Mouse (Mus musculus) spleen, adult 18-20 months (tissue): ENCODE results near the gene Slco3a1.

ENCODE experiments used
- DNase-seq, 2 experiments: peaks; one replicate each; pipeline ENCODE4 v3.0.0; 2022; ENCODE audit warnings: mixed read lengths in 2 of 2

The Slco3a1 gene

DNA sequence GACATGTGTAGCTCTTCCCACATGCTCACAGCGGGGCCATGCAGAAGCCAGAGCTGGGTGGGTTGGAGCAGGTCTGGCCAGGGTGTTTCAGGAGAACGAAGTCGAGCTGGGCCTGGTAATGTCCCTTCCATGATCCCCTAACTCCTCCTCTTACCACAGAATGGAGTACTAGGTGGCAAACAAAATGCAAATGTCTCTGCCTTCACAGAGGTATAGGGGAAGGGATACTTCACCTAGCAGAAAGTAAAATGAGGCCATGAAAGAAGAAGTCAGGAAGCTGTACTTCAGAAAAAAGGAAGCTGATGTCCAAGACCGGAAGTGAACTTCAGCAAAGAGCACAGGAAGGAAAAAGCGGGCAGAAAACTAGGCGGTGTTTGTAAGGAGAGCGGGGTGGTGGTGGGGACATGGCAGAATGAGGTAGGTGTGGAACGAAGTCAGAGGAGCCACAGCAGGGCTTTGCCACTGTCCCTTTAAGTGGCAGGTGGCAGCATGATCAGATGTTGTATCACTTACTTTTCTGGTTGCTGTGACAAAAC is 214.1 kb downstream of the Slco3a1 start:
- DNase-seq: no peak

DNA sequence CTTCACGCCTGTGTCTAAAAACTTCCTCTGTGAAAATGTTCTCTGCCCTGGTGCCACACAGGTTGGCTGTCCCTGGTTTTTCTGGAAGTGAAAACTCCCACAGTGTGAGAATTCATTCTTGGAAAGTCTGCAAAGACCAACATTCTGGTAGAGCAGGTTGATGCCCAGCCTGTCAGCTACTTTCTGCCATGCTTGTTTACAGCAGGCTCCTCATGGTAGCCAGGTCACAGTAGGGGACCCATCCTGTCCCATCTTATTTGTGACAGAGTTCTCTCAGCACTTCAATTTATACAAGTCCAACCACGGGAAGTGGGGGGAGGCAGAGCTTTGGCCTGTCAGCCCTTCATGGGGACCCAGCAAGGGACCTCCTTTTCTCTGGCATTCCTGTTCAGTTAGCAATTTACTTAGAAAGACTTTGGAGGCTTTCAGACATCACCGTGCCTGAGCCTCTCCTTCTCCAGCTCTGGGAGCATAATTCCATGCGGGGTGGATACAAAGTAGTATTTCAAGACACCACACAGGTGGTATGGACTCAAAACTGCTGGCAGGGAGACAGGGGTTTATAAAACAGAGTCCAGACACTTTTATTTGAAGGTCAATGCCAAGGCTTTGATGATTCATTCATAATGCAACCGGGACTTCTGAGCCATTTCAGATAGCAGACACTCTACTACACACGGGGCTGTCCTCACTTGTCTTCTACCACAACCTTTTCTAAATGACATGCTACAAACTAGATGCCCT is 216.7 kb downstream of the Slco3a1 start:
- DNase-seq: no peak

DNA sequence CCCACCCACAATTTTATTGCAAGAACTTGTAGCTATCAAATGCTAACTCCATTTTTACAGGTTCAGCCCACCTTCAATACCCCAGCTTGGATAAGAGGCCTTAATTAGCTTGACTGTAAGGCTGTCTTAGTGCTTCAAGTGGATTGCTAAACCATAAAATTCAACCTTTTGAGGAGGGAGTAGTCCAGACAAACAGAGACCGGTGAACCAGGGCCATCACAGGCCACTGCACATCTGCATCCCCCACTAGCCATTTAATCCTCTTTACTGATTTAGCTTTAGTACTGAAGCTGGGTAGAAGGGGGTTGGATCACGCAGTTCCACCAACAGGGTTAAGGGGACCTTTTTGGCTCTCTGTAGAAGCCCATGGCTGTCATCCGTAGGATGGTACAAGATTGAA is 222.3 kb downstream of the Slco3a1 start:
- DNase-seq: no peak

DNA sequence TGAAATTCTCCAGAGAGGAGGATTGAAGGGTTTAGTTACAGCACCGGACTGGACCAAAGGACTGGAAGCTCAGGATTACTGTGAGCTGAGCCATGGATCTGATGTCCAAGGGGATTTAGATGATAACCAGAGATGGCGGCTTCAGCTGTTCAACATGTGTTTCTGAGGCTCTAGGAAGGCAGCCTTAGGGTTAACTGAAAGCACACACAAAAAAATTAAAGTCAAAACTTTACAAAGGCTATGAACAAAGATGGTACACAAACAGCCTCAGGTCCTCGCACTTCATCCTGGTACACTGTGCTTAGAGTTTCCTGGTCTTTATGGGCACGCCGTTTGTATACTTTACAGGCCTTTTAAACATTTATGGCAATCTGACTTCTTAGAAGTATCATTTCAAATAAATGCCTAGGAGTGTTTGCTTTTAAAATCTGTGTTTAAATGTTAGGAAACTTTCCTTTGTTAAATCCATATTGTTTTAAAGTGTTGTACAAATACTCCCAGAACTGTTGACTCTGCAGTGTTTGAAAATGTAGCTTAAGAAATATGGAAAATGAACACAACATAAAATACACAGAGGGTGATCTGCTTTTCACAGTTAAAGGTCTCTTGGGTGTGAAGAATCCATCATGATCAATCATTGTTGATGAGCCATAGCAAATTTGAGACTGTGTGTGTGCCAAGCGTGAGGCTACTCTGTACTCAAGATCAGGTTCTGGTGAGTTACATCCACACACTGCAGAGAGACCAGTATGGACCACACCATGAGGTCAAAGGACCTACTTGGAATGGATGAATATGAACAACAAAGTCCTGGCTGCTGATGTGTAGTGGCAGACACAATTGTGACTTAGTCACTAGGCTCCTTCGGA is 223.5 kb downstream of the Slco3a1 start:
- DNase-seq: no peak

DNA sequence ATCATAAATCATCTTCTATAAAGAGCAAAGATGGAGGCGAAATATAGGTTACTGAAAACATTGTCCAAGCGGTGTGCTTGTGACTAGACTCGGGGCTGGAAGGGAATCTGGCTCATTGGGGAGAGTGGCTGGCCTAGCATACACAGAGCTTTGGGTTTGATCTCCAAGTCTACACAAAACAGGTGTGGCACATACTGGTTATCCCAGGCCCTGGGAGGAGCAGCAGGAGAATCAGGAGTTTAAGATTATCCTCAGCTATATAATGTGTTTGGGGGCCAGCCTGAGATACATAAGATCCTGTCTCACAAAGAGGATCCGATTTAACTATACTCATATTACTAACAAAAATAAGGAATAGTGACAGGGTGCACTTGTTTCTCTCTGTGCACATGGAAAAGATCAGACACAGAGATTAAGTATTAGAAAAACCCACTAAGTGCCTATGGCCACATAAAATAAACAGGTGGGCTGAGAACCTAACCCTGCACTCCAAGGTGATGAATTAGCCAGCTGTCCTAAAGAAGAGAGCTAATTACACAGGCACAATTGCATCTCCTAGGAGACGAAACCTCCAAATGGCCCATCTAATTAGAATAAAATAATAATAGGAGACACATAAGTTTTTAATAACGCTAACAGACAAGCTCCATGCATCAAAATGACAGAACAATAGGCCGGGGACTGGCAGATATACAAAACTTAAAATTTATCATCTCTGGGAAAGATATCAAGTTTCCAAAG is 224.3 kb downstream of the Slco3a1 start:
- DNase-seq: no peak

DNA sequence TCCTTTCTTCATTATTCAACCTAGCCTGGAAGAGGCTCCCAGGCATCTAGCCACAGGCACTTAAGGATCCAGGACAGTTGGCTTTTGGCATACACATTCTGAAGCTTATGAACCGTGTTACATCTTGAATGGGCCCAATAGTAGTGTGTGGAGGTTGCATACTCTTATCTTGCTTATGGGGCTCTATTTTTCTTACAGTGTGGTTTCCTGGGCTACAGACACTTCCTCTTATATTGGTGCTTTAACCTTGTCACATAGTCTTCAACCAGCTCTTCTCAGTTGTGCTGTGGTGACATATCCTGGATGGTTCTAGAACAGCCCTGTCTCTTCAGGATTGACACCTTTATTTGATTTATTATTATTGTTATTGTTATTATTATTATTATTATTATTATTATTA is 225.6 kb downstream of the Slco3a1 start:
- no peak for DNase-seq

DNA sequence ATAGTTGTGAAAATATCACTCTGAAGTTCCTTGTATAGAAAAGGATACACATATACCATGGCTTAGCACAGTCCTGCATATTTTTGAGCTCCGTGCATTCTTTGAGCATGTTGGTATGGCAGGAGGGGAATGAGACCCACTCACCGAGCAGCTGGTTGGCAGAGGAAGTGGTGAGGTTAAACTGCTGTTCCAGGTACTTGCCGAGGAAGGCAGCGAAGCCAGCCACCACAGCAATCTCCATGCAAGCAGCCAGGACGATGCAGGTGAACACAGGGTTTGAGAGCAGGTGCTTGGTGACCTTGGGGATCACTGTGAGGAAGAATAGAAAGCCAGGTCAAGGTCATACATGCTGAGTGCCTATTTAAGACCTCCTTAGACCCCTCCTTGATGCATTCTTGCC is 226.9 kb downstream of the Slco3a1 start:
- no peak for DNase-seq

DNA sequence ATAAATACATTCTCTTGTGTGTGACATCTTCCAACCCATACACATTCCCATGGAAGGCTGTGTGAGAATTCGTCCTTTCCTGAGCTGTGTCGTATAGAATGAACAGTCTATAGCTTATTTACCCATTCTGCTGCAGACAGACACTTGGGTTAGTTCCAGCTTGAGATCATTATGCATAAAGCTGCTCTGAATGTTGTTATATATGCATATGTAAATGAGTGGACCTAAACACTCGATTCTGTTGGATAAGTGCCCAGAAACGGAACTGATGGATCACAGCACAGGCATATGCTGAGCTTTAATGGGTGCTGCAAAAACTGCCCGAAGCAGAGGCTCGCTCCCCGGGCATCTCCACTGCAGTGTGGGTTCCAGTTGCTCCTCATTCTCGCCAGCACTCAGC is 229.5 kb downstream of the Slco3a1 start:
- DNase-seq: no peak

DNA sequence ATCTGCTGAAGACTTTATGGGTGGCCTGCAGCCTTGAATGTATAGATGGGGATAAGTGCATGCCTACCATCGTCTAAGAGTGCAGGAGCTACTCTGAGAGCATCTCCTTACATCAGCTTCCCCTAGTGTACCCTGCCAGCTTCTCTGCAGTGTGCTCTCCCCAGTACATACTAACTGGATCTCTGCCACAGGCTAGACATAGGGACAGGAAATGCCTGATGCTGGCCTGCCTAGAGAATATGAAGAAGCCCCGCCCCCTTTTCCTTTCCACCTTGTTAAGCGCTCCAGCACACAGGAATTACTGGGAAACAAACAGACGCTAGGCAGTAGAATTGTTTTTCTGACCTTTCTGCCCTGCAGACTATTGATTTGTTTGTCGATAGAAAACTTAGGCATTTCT is 230.9 kb downstream of the Slco3a1 start:
- DNase-seq: no peak

DNA sequence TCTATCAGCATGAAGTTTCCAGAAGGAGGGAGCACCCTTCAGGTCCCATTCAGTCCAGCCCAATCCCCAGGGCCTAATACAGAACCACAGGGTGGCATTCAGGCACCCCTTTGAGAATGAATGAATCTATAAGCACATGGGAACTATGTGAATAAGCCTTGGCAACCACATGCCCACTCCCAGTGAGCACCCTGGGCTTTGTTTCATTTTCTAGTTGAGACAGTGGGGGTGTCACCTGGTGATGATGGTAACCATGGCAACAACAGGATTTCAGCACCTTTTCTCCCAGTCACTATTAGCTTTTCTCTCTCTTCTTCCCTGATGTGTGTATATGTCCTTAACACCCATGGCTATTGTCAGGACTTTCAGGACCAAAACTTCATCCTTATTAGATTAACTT is 231.4 kb downstream of the Slco3a1 start:
- DNase-seq: no peak

DNA sequence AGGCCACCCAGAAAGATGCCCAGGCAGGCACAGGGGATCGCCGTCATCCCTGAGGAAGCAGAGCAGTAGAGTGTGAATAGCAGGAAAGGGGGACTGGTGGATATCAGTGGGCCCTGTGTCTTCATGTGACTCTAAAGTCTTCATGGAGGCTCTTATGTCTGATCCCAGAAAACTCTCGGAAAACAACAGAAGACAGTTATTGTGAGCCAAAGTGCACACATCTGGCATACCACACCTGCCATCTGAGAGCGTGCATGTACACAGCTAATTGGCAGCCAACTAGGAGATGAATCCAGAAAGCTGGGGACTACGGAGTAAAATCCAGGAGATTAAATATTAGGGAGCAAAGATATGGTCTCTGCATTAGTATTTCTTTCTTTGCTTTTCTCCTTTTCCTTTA is 233.9 kb downstream of the Slco3a1 start:
- no peak for DNase-seq

DNA sequence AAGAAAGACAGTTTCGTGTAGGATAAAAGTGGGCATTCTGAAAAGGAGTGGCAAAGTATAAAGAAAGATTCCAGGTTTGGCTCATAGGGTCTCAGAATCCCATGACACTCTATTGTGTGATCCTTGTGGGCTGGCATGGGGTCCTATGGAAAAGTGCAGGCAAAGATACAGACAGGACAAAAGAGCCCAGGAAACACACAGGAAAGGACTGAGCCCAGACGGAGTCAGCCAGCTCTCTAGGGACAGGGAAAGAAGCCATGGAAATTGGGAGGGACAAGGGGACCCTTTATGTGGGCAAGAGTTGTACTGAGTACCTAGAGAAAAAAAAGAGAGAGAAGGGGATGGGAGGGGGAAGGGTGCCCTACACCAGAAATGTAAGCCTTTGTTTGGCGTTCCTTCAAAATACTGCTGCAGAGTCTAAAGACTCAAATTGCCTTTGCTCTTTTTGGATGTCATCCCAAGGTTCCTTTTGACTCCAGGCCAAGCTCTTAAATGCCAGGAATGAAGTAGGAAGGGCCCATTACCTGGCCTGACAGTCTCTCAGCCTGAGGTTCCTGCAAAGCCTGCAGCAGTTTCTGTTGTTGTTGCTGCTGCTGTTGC is 238.6 kb downstream of the Slco3a1 start:
- DNase-seq: no peak

DNA sequence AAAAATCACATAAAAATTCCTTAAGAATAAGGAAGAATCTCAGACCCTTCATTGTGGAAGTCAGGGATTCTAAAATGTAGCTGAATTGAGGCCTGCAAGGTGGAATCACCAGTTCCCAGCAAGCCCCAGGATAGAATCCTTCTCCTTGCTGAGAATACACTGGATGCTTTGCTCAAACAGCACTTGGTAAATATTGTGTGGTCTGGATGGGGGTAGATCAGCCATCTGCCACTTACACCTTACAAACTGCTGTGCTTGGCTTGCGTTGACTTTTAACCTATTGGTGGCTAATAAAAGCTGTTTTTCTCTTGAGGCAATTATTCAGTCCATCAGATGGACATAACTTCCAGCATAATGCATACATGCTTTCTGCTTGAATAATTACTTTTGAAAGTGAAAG is 240.3 kb downstream of the Slco3a1 start:
- DNase-seq: no peak

DNA sequence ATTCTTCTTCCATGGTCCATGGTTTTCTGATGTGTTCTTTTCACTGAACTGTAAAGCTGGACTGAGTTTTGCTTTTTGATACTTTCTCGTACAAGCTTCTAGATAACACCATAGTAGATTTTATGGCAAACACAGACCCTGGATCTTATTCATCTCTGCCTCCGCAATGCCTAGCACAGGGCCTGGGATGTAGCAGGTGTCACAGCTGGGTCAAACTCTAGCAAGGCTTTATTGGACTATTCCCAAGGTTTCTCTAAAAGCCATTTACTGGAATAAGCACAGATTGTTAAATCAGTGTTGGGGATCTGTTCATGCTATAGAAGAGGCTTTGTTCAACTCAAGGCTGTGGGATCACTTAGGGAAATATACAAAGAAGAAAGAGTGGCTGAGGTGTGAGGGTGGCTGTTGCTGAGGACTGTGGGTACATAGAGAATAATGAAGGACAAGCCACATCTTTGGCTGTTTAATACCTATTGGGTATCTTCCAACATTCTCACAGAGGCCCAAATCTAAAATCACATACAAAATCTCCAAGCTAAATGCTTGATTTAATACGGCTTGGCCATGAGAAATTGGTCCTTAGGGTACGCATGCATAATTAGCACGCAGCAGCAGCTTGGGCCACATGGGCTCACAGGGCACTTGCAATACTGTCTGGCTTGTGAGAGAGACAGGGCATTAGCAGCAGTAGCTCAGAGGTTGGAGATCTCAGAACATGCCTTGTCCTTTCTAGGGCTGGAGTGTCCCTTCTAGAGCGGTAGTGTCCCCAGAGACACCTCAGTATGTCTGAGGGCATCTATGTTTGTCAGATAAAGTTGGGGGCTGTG is 241.1 kb downstream of the Slco3a1 start:
- DNase-seq: no peak

DNA sequence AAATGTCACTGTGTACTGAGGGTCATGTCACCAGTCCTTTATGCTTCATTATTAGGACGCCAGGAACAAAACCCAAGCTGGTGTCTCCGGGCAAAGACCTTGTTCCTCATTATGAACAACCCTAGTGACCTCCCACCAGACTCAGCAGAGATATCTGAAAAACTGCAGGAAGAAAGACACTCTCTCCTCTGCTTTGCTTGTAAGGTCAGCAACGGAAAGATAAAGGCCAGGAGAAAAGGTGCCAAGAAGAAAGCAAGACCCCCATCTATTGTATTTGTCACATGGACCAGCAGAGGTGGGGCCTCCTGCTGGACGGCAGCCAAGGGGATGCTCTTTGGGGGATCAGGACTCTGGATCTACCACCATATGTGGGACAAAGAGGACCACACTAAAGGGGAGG is 243.0 kb downstream of the Slco3a1 start:
- DNase-seq: no peak

DNA sequence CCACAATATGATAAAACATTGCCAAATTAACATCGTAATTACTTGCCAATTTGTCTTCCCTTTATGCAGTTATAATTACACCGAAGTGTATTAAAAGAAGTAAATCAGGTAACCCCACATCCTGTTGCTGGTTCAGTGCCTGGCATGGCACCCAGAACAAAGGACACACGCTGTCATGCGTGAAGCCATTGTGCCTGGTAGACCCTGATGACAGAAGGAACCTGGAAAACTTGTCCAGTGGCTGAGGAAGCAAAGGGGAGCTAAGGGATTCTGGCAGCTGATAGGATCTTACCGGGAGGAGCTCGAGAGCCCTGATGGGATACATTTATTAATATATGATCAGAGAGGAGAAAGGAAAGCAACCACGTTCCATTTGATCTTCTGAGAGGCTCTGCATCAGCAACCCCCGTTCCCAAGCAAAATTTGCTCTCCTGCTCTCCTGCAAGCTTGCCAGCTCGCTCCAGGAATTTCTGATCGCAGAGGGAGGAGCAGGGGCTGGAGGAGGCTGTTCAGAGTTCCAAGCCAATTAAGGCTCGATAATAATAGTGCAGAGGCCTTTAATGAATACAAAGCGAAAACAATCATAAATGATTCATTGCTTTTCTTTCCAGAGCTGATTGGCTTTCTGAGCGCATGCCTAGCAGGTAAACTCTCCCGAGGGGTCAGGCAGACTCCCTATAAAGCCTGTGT is 250.8 kb downstream of the Slco3a1 start:
- no peak for DNase-seq

DNA sequence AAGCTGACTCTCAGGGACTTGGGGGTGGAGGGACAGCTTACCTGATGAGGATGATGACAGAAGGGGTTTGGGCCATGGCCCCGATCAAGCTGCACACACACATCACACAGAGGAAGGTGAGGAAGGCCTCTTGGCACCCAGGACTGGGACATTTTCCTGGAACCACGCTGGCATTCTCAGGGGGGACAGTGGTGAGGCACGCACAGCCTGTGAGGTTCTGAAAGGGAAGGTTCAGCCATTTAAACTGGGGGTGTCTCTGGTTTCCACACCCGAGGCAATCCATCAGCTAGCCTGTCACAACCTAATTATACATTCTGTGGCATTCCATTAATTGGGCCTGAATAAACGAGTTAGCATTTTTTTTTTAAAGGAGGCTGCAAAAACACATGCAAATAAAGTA is 251.5 kb downstream of the Slco3a1 start:
- DNase-seq: no peak

DNA sequence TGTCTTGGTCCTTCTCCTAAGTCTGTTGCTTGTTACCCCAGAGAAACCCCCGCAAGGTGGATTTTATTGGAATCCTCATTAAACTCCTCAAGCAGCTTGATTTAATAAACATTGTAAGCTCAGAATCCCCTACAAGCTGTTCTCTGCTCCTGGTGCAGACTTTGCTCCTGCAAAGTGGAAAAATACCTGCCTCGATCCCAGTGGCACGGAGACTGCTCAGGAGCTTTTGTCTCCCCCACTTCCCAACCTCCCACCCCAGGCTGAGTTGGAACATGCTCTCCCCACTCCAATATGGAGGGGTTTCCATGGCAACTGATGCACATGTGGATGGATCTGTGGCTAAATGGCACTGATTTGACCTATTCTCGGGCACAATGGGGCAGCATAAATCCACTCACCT is 268.0 kb downstream of the Slco3a1 start:
- DNase-seq: no peak

DNA sequence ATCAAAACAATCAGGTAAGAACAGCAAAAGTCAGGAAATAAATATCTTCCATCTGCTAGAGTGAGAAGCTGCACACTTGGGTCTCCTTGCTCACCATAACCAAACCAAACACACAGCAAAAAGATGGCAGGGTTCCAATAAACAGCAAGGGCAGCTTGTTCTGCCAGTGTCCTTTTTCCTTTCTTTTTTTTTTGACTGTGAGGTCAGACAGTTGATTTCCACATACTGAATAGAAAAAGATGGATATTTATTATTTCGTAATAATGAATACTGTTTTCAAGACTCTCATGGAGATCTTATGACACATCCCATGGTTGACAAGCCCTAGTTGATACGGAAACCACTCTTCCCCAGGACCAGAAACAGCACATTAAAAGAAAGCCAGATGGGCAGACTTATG is 274.2 kb downstream of the Slco3a1 start:
- no peak for DNase-seq

DNA sequence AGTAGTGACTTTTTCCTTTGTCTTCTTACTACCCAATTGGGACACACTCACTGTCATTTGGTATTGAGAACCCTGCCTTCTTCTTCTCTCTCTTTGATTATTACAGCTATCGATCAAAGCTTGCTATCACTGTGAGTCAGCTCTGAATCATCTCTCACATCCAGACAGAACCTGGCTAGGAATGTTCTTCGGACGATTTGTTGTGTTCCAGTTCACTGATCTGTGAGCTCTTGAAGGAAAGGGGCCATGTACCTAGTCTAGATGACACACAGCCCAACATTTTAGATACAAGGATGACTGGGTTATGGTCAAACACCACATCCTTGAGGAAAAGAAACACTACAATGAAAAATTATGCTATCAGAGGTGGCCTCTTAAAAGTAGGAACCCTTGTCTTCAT is 275.2 kb downstream of the Slco3a1 start:
- DNase-seq: no peak

DNA sequence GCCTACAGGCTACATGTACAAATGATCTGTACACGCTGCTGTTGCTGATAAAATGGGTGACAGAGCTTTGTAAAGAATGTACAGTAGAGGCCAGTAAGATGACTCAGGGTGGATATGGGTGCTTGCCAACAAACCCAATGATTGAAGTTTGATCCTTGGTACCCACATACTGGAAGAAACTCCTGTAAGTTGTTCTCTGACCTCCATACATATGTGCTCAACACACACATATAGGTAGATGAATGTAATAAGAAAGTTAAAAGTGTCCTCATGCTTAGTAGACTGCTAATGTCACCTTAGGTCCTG is 284.5 kb downstream of the Slco3a1 start:
- no peak for DNase-seq
